ENCODE assay signal across 9 mouse cellular contexts in genomic region chr14:118235361-118235972, GRCm38 (mm10). TPM values are rescaled to one million over a fixed set of nuclear protein-coding genes. Genes with fewer than 3 reads are reported as not detected.
DNase-seq lines count a peak whose midpoint lies in the region; ATAC-seq and TF ChIP-seq lines count a peak whose summit lies in the region.
"Had no signal": no experiment of that assay in that cellular context is flagged by ENCODE, and none has a peak within 500 bp of the region (broad histone marks: within the 10 kb centered on the region; RNA-seq: fewer than 3 reads in every experiment).

No protein-coding gene starts in this region.

- H3K79me2 ChIP-seq in heart, adult 2 months (replicated peaks; ENCODE audit: control insufficient read depth, insufficient read depth, low read length), result no peaks in the 10 kb centered on the region

- TF ChIP-seq EP300 in heart, adult 2 months (IDR thresholded peaks at IDR 0.05; ENCODE audit: insufficient read depth, low read depth, low read length), result no peak

- peaks cover 45% of the 10 kb centered on the region for H3K27me3 ChIP-seq in heart, adult 2 months (ENCODE audit: control insufficient read depth, insufficient read depth, low read length)
- peaks cover 89% of the 10 kb centered on the region for H3K27me3 ChIP-seq in embryonic facial prominence, embryonic 13.5 days
- H3K27me3 ChIP-seq in hindbrain, embryonic 16.5 days (replicated peaks; ENCODE audit: control insufficient read depth, insufficient read depth, low read length), result peaks cover 22% of the 10 kb centered on the region

- peak overlapping the region; percentile 89 for H3K4me2 ChIP-seq in embryonic facial prominence, embryonic 13.5 days
- H3K4me2 ChIP-seq in hindbrain, embryonic 16.5 days (ENCODE audit: low read length), result peak overlapping the region; percentile 87

- H3K4me1 ChIP-seq in heart, adult 2 months (ENCODE audit: control insufficient read depth, insufficient read depth, low read length), result no peaks in the 10 kb centered on the region
- peaks cover 39% of the 10 kb centered on the region for H3K4me1 ChIP-seq in embryonic facial prominence, embryonic 13.5 days
- H3K4me1 ChIP-seq in hindbrain, embryonic 16.5 days (ENCODE audit: control insufficient read depth, insufficient read depth, low read depth, low read length), result peaks cover 24% of the 10 kb centered on the region

- peak overlapping the region; percentile 32 for H3K4me3 ChIP-seq in heart, adult 2 months
- H3K4me3 ChIP-seq in embryonic facial prominence, embryonic 13.5 days, result peak overlapping the region; percentile 62
- peak overlapping the region; percentile 51 for H3K4me3 ChIP-seq in hindbrain, embryonic 16.5 days (ENCODE audit: low read length)

- ATAC-seq in embryonic facial prominence, embryonic 13.5 days (ENCODE audit: insufficient number of reproducible peaks, insufficient read depth, low FRiP score, low TSS enrichment, low read depth), result no peak
- no peak for ATAC-seq in hindbrain, embryonic 16.5 days
- no peak for ATAC-seq in frontal cortex, adult (ENCODE audit: low TSS enrichment)

- TF ChIP-seq CTCF in heart, adult 2 months (IDR thresholded peaks at IDR 0.05), result no peak

- TF ChIP-seq POLR2A in heart, adult 2 months (IDR thresholded peaks at IDR 0.05; ENCODE audit: insufficient read depth, low read depth, low read length), result no peak

- H3K9me3 ChIP-seq in embryonic facial prominence, embryonic 13.5 days, result no peaks in the 10 kb centered on the region
- no peaks in the 10 kb centered on the region for H3K9me3 ChIP-seq in hindbrain, embryonic 16.5 days (ENCODE audit: control insufficient read depth, low read length)

- DNase-seq in heart, adult 2 months, result peak; percentile 15 to 48
- DNase-seq in heart, adult 9 months (ENCODE audit: low spot score in 2 of 2), result no peak
- peak; percentile 17 for DNase-seq in CD4-positive helper T cell, adult 2 months (ENCODE audit: low read depth, low spot score)
- peak; percentile 16 to 34 for DNase-seq in lung, postnatal 4 days
- peak; percentile 33 for DNase-seq in yolk sac, embryonic 10.5 days (ENCODE audit: low spot score)

- H3K9ac ChIP-seq in heart, adult 2 months (ENCODE audit: low read depth, low read length), result no peak overlapping the region
- peak overlapping the region; percentile 75 for H3K9ac ChIP-seq in embryonic facial prominence, embryonic 13.5 days
- peak overlapping the region; percentile 59 for H3K9ac ChIP-seq in hindbrain, embryonic 16.5 days (ENCODE audit: low read depth, low read length)

- intact Hi-C loops in heart, adult 2 months (cut with DNase I), result loop anchor here (5.0 kb wide), 1 partner anchor 58 kb away; no protein-coding TSS in a partner anchor

- under 1% methylated on average over 62 of the region's 62 CpGs for WGBS in heart, adult 2 months
- WGBS in embryonic facial prominence, embryonic 13.5 days, result under 1% methylated on average over 62 of the region's 62 CpGs
- WGBS in hindbrain, embryonic 16.5 days, result under 1% methylated on average over 56 of the region's 62 CpGs

- H3K27ac ChIP-seq in heart, adult 2 months, result no peak overlapping the region
- H3K27ac ChIP-seq in embryonic facial prominence, embryonic 13.5 days, result peak overlapping the region; percentile 75; the same call in 1 of the 2 replicates
- peak overlapping the region; percentile 75 for H3K27ac ChIP-seq in hindbrain, embryonic 16.5 days (ENCODE audit: low read depth, low read length)

- no peaks in the 10 kb centered on the region for H3K36me3 ChIP-seq in heart, adult 2 months (ENCODE audit: control insufficient read depth, insufficient read depth, low read length)
- no peaks in the 10 kb centered on the region for H3K36me3 ChIP-seq in embryonic facial prominence, embryonic 13.5 days
- no peaks in the 10 kb centered on the region for H3K36me3 ChIP-seq in hindbrain, embryonic 16.5 days (ENCODE audit: control insufficient read depth, insufficient read depth, low read length)

RNA-seq across cellular contexts. Expression of gene Sox21, which starts 1.4 kb away (rescaled TPM):
- not detected for total RNA-seq in heart, adult 2 months (2021)
- polyA plus RNA-seq in heart, adult 2 months (2012; rRNA removed), result 0.21 TPM in 1 of 2 replicates, not detected in the other
- polyA plus RNA-seq in embryonic facial prominence, embryonic 13.5 days (2015; fragmentation: Nextera tagmentation; extraction: Ambion mirVana), result 6.3 and 6.6 TPM in 2 replicates
- 2.2 and 3.6 TPM in 2 replicates for polyA plus RNA-seq in hindbrain, embryonic 16.5 days (2015; fragmentation: Nextera tagmentation; extraction: Ambion mirVana)
- total RNA-seq: MEL had no signal

RNA-seq across cellular contexts. Expression of gene Gm9376, which starts 31.3 kb away (rescaled TPM):
- total RNA-seq in heart, adult 2 months (2021), result not detected
- polyA plus RNA-seq in heart, adult 2 months (2012; rRNA removed), result not detected in 2 replicates
- polyA plus RNA-seq in embryonic facial prominence, embryonic 13.5 days (2015; fragmentation: Nextera tagmentation; extraction: Ambion mirVana), result not detected in 2 replicates
- polyA plus RNA-seq in hindbrain, embryonic 16.5 days (2015; fragmentation: Nextera tagmentation; extraction: Ambion mirVana), result not detected in 2 replicates
- total RNA-seq: MEL had no signal

Comparison
In these comparisons a context has a peak if more than half of its experiments do, and no peak if none do; other contexts are left out.
1. DNase-seq: peak in heart, adult 2 months (2 of 2), CD4-positive helper T cell, adult 2 months (single experiment), lung, postnatal 4 days (2 of 2) and yolk sac, embryonic 10.5 days (single experiment); none in heart, adult 9 months (0 of 2).
2. Peak in every context shown above with its lines, with median percentiles within 50 percentile points of each other: H3K4me3 ChIP-seq.